Mouse (Mus musculus) lung, embryonic 16.5 days (tissue): ENCODE data around the gene Krt222. TPM values are rescaled to one million over a fixed set of nuclear protein-coding genes. Genes with fewer than 3 reads are reported as not detected.
"Not testable (repeated sequence)": the region's sequence is repeated elsewhere in the genome, so short reads cannot be mapped to it uniquely, and the experiment has no call there.

Source experiments
- ATAC-seq: fragments of 200-750 bp; cut with Nextera tagmentation; 2 replicates; pipeline ENCODE4 v1.8.0; 2017; ENCODE audit warnings: low read depth, mild to moderate bottlenecking, moderate library complexity
- H3K27ac ChIP-seq: fragments of 300-500 bp; sonication (generic); 2 replicates; pipeline ENCODE4 v1.5.1; 2014; ENCODE audit warnings: mild to moderate bottlenecking, control low read depth, low read length
- H3K27me3 ChIP-seq: fragments of 300-500 bp; sonication (generic); 2 replicates; pipeline ENCODE4 v1.6.1; 2014; ENCODE audit warnings: low read depth, low read length, mixed read lengths; ENCODE audit not compliant: control insufficient read depth, insufficient read depth
- H3K36me3 ChIP-seq: fragments of 300-500 bp; sonication (generic); 2 replicates; pipeline ENCODE4 v1.6.1; 2014; ENCODE audit warnings: low read length; ENCODE audit not compliant: control insufficient read depth, insufficient read depth
- H3K4me1 ChIP-seq: fragments of 300-500 bp; sonication (generic); replicated peaks from 2 replicates; pipeline ENCODE4 v1.6.1; 2014; ENCODE audit warnings: low read length, mixed read lengths; ENCODE audit not compliant: control insufficient read depth, insufficient read depth
- H3K4me2 ChIP-seq: fragments of 300-500 bp; sonication (generic); 2 replicates; pipeline ENCODE4 v1.6.1; 2014; ENCODE audit warnings: low read depth, low read length, control low read depth
- H3K4me3 ChIP-seq: fragments of 300-500 bp; sonication (generic); 2 replicates; pipeline ENCODE4 v1.5.1; 2014; ENCODE audit warnings: mild to moderate bottlenecking, low read length, control low read depth
- H3K9ac ChIP-seq: fragments of 300-500 bp; sonication (generic); 2 replicates; pipeline ENCODE4 v1.6.1; 2014; ENCODE audit warnings: low read length, control low read depth
- H3K9me3 ChIP-seq: fragments of 300-500 bp; sonication (generic); 2 replicates; pipeline ENCODE4 v1.6.1; 2016; ENCODE audit warnings: low read length; ENCODE audit not compliant: control insufficient read depth
- WGBS: fragments of 180-500 bp; shearing (Covaris S2); extraction: QIAGEN DNeasy Blood & Tissue Kit; methylation state at CpG from one replicate; pipeline ENCODE4 v1.1.7; 2014; 5-methylcytosine and 5-hydroxymethylcytosine counted together
- polyA plus RNA-seq: library from polyadenylated mRNA; unstranded; fragments of >200 nt; fragmentation: Nextera tagmentation; extraction: Ambion mirVana; gene quantifications from 2 replicates; pipeline ENCODE4 v1.2.1, GENCODE M21; 2015

Gene Krt222
- polyA plus RNA-seq, 1 experiment from 2014 or later, result 0.29 TPM

GRCm38 (mm10) chr11:99249115-99249514 lies 5.2 kb upstream of the Krt222 start:
- Histone ChIP-seq H3K4me2 (no peak overlapping the region), H3K9me3 (no peaks in the 10 kb centered on the region), H3K27me3 (no peaks in the 10 kb centered on the region), H3K4me3 (no peak overlapping the region), H3K36me3 (no peaks in the 10 kb centered on the region), H3K9ac (no peak overlapping the region), H3K4me1 (no peaks in the 10 kb centered on the region; the same call in 1 of the 2 replicates), H3K27ac (no peak overlapping the region)
- 59% methylated on average over 4 of the region's 4 CpGs for WGBS
- ATAC-seq, result no peak

- H3K4me1 ChIP-seq, result peaks cover 3% of the 10 kb centered on the region; the same call in 1 of the 2 replicates
- WGBS, result 92% methylated on average over 4 of the region's 4 CpGs
- no peak overlapping the region for H3K9ac ChIP-seq
- no peak overlapping the region for H3K27ac ChIP-seq
- no peak overlapping the region for H3K4me2 ChIP-seq
- no peaks in the 10 kb centered on the region for H3K36me3 ChIP-seq
- H3K27me3 ChIP-seq, result no peaks in the 10 kb centered on the region
- no peak for ATAC-seq
- H3K4me3 ChIP-seq, result no peak overlapping the region
- H3K9me3 ChIP-seq, result no peaks in the 10 kb centered on the region
These were observed 4.0 kb upstream of the Krt222 start for GRCm38 (mm10) chr11:99247916-99248315.

GRCm38 (mm10) chr11:99244519-99244918 lies 634 bp upstream of the Krt222 start:
- H3K9me3 ChIP-seq, ATAC-seq, H3K27ac ChIP-seq, H3K36me3 ChIP-seq, H3K4me3 ChIP-seq, H3K27me3 ChIP-seq, H3K4me2 ChIP-seq, H3K9ac ChIP-seq, H3K4me1 ChIP-seq: not testable (repeated sequence)
- WGBS, result 42% methylated on average over 3 of the region's 3 CpGs

- H3K4me2 ChIP-seq, result peak overlapping the region; percentile 51
- H3K9me3 ChIP-seq, result no peaks in the 10 kb centered on the region
- H3K9ac ChIP-seq, result 0 out of 2 replicates have a peak overlapping the region, but pooled peaks have one; percentile 14
- H3K36me3 ChIP-seq, result no peaks in the 10 kb centered on the region
- H3K27me3 ChIP-seq, result no peaks in the 10 kb centered on the region
- peaks cover 3% of the 10 kb centered on the region; the same call in 1 of the 2 replicates for H3K4me1 ChIP-seq
- ATAC-seq, result no peak
- WGBS, result 47% methylated on average over 3 of the region's 3 CpGs
- peak overlapping the region; percentile 26 for H3K4me3 ChIP-seq
- H3K27ac ChIP-seq, result no peak overlapping the region
These were observed 575 bp downstream of the Krt222 start for GRCm38 (mm10) chr11:99243200-99243819.

- WGBS, result 72% methylated on average over 5 of the region's 5 CpGs
- H3K4me3 ChIP-seq, result no peak overlapping the region
- H3K36me3 ChIP-seq, result no peaks in the 10 kb centered on the region
- no peak overlapping the region for H3K4me2 ChIP-seq
- no peak overlapping the region for H3K9ac ChIP-seq
- no peak for ATAC-seq
- no peaks in the 10 kb centered on the region for H3K9me3 ChIP-seq
- H3K27ac ChIP-seq, result no peak overlapping the region
- no peaks in the 10 kb centered on the region for H3K27me3 ChIP-seq
- H3K4me1 ChIP-seq, result peaks cover 3% of the 10 kb centered on the region; the same call in 1 of the 2 replicates
These were observed 1.8 kb downstream of the Krt222 start for GRCm38 (mm10) chr11:99242056-99242455.

GRCm38 (mm10) chr11:99238468-99238867 lies 5.4 kb downstream of the Krt222 start:
- no peak overlapping the region for H3K9ac ChIP-seq
- H3K36me3 ChIP-seq, result no peaks in the 10 kb centered on the region
- ATAC-seq, result no peak
- no peak overlapping the region for H3K27ac ChIP-seq
- no peak overlapping the region for H3K4me3 ChIP-seq
- H3K27me3 ChIP-seq, result no peaks in the 10 kb centered on the region
- H3K4me2 ChIP-seq, result no peak overlapping the region
- H3K9me3 ChIP-seq, result no peaks in the 10 kb centered on the region
- no peaks in the 10 kb centered on the region for H3K4me1 ChIP-seq
- 46% methylated on average over 14 of the region's 14 CpGs for WGBS

GRCm38 (mm10) chr11:99231049-99231816 lies 12.7 kb downstream of the Krt222 start:
- ATAC-seq, result no peak; the same call in 1 of the 2 replicates
- H3K4me3 ChIP-seq, result peak overlapping the region; percentile 92
- peak overlapping the region; percentile 89 for H3K4me2 ChIP-seq
- H3K4me1 ChIP-seq, result peaks cover 13% of the 10 kb centered on the region
- WGBS, result 18% methylated on average over 15 of the region's 15 CpGs
- H3K9me3 ChIP-seq, result no peaks in the 10 kb centered on the region
- peak overlapping the region; percentile 100 for H3K9ac ChIP-seq
- H3K27ac ChIP-seq, result peak overlapping the region; percentile 100
- no peaks in the 10 kb centered on the region for H3K27me3 ChIP-seq
- H3K36me3 ChIP-seq, result peaks cover 14% of the 10 kb centered on the region

- Histone ChIP-seq H3K4me3 (peak within 1 kb of the TSS; percentile 92), H3K4me2 (peak within 1 kb of the TSS; percentile 89), H3K9me3 (no peaks in the 10 kb centered on the region), H3K36me3 (peaks cover 18% of the 10 kb centered on the region), H3K27ac (peak within 1 kb of the TSS; percentile 100), H3K4me1 (peaks cover 13% of the 10 kb centered on the region), H3K9ac (peak within 1 kb of the TSS; percentile 100), H3K27me3 (no peaks in the 10 kb centered on the region)
- peak; percentile 94 for ATAC-seq
- WGBS, result 0% methylated on average over 87 of the region's 87 CpGs
These were observed 13.4 kb downstream of the Krt222 start, which contains the start of gene Smarce1 for GRCm38 (mm10) chr11:99230261-99231048. TSS of gene Smarce1 (minus strand) at chr11:99231017.
